Mouse (Mus musculus) C2C12 (cell line): ENCODE measurements around the gene Lactb. TPM values are rescaled to one million over a fixed set of nuclear protein-coding genes. Genes with fewer than 3 reads are reported as not detected.

Experiments
- H3K27me3 ChIP-seq: one replicate; pipeline ENCODE4 v1.6.1; 2011; ENCODE audit not compliant: control insufficient read depth, insufficient read depth, insufficient read length
- H3K36me3 ChIP-seq: one replicate; pipeline ENCODE4 v1.6.1; 2011; ENCODE audit not compliant: control insufficient read depth, insufficient read depth
- H3K4me3 ChIP-seq: one replicate; pipeline ENCODE4 v1.5.1; 2011; ENCODE audit warnings: mild to moderate bottlenecking, control low read depth; ENCODE audit not compliant: poor library complexity, insufficient read depth, severe bottlenecking
- H3K79me2 ChIP-seq: one replicate; pipeline ENCODE4 v1.6.1; 2011; ENCODE audit not compliant: control insufficient read depth, insufficient read depth
- H3K79me3 ChIP-seq: one replicate; pipeline ENCODE4 v1.6.1; 2011; ENCODE audit warnings: low read depth, control low read depth
- H3ac ChIP-seq: one replicate; pipeline ENCODE3; 2011; ENCODE audit warnings: low read depth; ENCODE audit not compliant: control insufficient read depth, insufficient read length
- CEBPB ChIP-seq: IDR thresholded peaks from one replicate; pipeline ENCODE4 v1.6.1; 2011; ENCODE audit warnings: low read depth, mild to moderate bottlenecking, control low read depth, moderate library complexity
- CTCF ChIP-seq: IDR thresholded peaks from one replicate; pipeline ENCODE4 v1.5.1; 2011; ENCODE audit not compliant: control insufficient read depth, insufficient read depth, insufficient read length
- FOSL1 ChIP-seq: IDR thresholded peaks from one replicate; pipeline ENCODE4 v1.8.0; 2011; ENCODE audit warnings: mild to moderate bottlenecking, low read length; ENCODE audit not compliant: poor library complexity, insufficient read depth, severe bottlenecking
- MAX ChIP-seq: IDR thresholded peaks from one replicate; pipeline ENCODE4 v1.6.1; 2011; ENCODE audit warnings: mild to moderate bottlenecking, control low read depth
- MYOD1 ChIP-seq: IDR thresholded peaks from one replicate; pipeline ENCODE4 v1.6.1; 2011; ENCODE audit warnings: low read depth; ENCODE audit not compliant: control insufficient read depth, insufficient read length
- MYOG ChIP-seq: IDR thresholded peaks from one replicate; pipeline ENCODE4 v1.6.1; 2011; ENCODE audit not compliant: control insufficient read depth, insufficient read length; ENCODE audit errors: extremely low read depth
- USF1 ChIP-seq: IDR thresholded peaks from one replicate; pipeline ENCODE4 v1.6.1; 2011; ENCODE audit warnings: low read depth, mild to moderate bottlenecking, control low read depth, moderate library complexity
- polyA plus RNA-seq: library from polyadenylated mRNA; unstranded; fragments of >200 nt; fragmentation: generic; extraction: Trizol; gene quantifications from one replicate; pipeline ENCODE4 v1.2.1, GENCODE M21; 2012; ENCODE audit warnings: missing spikeins

Lactb gene
- polyA plus RNA-seq, 1 experiment = 7.5 TPM

DNA sequence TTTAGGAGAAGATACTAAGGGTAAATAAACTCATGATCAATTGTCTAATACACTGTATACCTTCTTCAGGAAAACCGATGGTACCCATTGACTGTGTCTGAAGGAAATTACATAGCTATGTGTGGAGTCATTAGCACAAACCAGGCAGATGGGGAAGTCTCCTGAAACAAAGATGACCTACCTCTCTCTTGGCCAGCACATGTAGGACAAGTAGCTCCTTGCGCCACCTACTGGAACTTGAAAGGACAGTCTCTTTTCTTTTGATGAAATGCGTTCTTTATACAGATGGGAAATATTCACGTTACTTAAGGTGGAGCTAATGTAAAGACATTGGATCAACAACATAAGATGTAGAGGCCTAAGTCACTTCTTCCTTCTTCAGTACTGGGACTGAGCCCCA lies 36.4 kb downstream of the Lactb start:
- TF ChIP-seq FOSL1 (no peak), MAX (no peak), MYOG (no peak), USF1 (no peak), CEBPB (no peak), MYOD1 (no peak), CTCF (no peak)
- Histone ChIP-seq H3ac (no peak overlapping the region), H3K27me3 (no peaks in the 10 kb centered on the region), H3K79me2 (no peaks in the 10 kb centered on the region), H3K36me3 (no peaks in the 10 kb centered on the region), H3K79me3 (no peaks in the 10 kb centered on the region), H3K4me3 (no peak overlapping the region)

DNA sequence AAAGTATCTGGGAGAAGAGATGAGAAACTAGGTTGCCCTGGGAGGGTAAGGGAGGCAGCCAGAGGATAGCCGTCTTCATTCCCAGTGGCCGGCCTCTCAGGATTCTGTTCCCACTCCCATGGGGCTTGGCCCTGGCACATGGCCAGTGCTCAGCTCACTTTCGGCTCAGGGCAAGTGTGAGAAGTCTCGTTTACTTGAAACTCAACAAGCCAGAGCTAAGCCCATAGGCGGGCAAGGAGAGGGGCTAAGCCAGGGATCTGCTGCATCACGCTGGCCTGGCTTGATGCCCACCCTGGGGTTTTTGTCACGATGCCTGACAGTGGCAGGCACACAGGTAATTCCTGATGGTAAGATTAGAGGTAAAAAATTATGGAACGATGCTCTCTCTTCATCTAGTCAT lies 37.8 kb downstream of the Lactb start:
- Histone ChIP-seq H3K79me3 (no peaks in the 10 kb centered on the region), H3K79me2 (no peaks in the 10 kb centered on the region), H3ac (no peak overlapping the region), H3K27me3 (no peaks in the 10 kb centered on the region), H3K36me3 (no peaks in the 10 kb centered on the region), H3K4me3 (no peak overlapping the region)
- TF ChIP-seq CEBPB (no peak), MYOG (no peak), FOSL1 (no peak), USF1 (no peak), CTCF (no peak), MYOD1 (no peak), MAX (no peak)

DNA sequence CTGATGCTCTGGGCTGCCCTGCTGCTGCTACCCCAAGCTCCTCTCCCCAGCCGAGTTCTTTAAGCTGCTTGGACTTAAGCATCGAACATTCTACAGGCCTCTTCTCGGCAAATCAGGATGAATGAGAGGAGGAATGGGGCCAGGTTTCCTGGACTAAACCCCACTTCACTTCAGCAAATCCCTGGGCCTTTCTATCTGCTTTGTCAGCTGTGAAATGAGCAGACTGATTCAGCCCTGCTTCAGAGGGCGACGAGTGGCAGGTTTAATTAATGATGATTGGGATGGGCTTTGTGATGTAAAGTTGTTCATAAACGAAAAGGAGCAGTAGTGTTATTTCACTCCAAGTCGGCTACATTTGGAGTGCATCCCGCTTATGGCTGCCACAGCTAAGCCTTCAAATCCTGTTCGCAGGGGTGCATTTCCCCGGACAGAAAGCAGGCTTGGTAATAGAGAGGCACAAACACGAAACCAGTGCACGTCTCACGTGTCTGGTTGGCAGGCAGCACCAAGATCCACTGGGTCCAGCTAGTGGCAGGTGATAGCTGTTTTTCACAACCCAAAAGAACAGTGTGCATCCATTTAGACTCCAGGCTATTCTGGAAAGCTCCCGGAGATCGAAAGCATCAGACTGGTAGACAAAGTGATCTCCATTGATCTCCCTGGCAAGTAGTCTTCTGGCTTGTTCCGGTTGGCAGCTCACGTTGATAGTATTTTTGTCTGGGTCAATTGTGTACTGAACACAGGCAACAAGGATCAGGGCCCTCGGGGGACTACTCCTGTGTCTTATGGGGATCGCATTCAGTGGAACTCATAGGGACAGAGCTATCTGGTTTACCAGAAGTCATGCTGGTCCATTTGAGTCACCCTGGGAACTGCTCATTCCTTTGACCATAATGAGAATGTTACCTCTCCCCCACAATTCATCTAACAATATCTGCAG lies 41.1 kb downstream of the Lactb start:
- Histone ChIP-seq H3K27me3 (no peaks in the 10 kb centered on the region), H3K79me2 (no peaks in the 10 kb centered on the region)

DNA sequence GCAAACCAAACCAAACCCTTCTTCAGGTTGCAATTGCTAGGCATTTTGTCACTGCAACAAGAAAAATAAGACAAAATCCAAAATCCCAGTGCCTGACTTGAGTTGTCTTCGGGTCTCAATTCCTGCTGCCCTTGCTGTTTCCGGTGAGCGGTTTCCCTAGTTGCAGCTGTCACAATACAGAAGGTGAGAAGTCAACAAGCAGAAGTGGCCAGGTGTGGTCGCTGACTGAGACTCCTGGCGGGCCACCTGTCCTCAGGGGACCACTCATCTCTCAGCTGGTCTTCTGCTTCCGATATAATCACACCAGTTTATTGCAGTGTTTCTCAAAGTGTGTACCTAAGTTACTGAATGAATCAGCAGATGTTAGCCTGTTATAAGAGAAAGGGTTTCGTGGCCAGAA lies 44.9 kb downstream of the Lactb start:
- no peak for TF ChIP-seq CEBPB
- TF ChIP-seq MYOG = no peak
- no peaks in the 10 kb centered on the region for H3K27me3 ChIP-seq

More for the DNA sequence above, 41.1 kb downstream of the Lactb start:
- TF ChIP-seq MAX (no peak), USF1 (no peak), CEBPB (no peak), MYOD1 (no peak), MYOG (no peak), CTCF (no peak), FOSL1 (no peak)
- Histone ChIP-seq H3K36me3 (no peaks in the 10 kb centered on the region), H3ac (no peak overlapping the region), H3K4me3 (no peak overlapping the region), H3K79me3 (no peaks in the 10 kb centered on the region)

DNA sequence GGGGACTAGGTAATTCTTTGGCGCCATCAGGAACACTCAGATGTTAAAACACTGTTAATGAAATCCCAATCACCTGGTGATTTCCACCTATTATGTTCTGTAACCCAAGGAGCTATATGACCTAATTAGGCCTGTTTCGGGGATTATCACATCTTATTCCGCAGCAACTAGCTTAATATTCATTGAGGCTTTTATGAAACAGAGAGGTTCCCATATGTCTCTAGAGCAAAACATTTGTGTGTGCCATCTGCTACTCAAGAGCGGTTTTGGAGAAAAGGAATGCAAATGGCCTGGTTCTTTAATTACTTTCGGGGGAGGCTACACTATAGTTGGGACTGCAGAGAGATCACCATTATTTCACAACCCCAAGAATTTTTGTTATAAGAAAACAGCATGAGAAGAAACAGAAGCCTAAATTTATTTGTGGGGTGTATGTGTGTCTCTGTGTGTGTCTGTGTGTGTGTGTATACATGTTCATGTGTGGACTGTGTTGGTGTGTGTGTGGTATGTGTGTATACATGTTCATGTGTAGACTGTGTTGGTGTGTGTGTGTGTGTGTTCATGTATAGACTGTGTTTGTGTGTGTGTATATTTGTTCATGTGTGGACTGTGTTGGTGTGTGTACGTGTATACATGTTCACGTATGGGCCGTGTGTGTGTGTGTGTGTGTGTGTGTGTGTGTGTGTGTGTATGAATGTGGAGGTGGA lies 47.4 kb downstream of the Lactb start:
- H3K4me3 ChIP-seq = no peak overlapping the region
- no peaks in the 10 kb centered on the region for H3K79me3 ChIP-seq
- no peaks in the 10 kb centered on the region for H3K36me3 ChIP-seq
- no peak overlapping the region for H3ac ChIP-seq
- no peak for TF ChIP-seq FOSL1
- TF ChIP-seq MYOD1 = no peak
- TF ChIP-seq MAX = no peak
- no peak for TF ChIP-seq CTCF
- TF ChIP-seq MYOG = no peak
- TF ChIP-seq CEBPB = no peak
- no peak for TF ChIP-seq USF1
- H3K79me2 ChIP-seq = no peaks in the 10 kb centered on the region
- H3K27me3 ChIP-seq = no peaks in the 10 kb centered on the region

More for the DNA sequence above, 44.9 kb downstream of the Lactb start:
- Histone ChIP-seq H3K79me3 (no peaks in the 10 kb centered on the region), H3ac (no peak overlapping the region), H3K79me2 (no peaks in the 10 kb centered on the region), H3K4me3 (no peak overlapping the region), H3K36me3 (no peaks in the 10 kb centered on the region)
